Mouse (Mus musculus): ENCODE results near the gene Jade2.

DNA sequence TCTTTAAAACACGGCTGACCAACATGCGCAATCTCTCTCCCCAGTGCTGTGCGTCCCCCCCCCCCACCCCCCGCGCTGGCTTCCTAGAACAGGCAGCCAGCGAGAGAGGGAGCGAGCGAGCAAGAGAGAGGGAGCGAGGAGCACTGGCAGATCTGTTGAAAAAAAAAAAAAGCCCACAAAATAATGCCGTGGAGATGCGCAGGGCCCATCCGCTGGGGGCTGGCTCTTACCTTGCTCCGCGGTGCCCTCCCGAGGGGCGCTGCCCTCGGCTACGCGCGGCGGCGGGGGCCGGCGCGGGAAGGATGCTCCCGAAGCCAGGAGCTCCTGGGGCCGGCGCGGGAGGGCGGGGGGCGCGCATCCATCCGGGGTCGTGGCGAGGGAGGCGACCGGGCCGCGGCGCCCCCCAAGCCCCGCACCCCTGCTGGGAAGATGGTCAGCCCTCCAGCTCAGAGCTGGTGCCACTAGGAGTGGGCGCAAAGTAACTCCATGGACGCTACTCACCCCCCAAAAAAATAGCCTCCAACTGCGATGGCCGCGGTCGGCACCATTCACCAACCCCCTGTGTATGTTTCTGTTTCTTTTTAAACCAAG lies at the start of gene Jade2:
- TF ChIP-seq CTCF (IDR thresholded peaks at IDR 0.05; ENCODE audit: borderline replicate concordance, control insufficient read depth, extremely low read depth, insufficient read depth, low read length, poor library complexity) (peak; percentile 56; the same call in 1 of the 2 replicates), POLR2A (IDR thresholded peaks at IDR 0.05; ENCODE audit: control insufficient read depth, extremely low read depth, insufficient read depth, low read length, poor library complexity) (peak; percentile 42; the same call in 1 of the 2 replicates)

Data from thymus, adult 2 months (tissue).